34 mouse cellular contexts compared by ENCODE assay signal in the genomic region with DNA sequence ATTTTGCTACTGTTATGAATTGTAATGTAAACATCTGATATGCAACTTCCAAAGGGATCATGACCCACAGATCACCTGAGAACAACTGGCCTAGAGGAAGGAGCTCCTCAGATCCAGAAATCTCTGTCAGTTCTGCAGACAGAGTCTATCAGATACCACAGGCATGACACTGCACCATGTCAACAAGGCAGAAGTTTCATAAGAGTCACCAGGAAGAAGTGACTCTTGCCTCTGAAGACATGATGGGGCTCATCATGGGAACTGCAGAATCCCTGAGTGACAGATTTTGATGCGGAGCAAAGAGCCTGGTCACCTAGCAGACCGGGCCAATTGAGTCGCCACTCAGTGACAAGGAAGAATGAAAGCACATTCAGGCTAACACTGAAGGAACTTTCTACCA.
"Had no signal": no experiment of that assay in that cellular context is flagged by ENCODE, and none has a peak within 500 bp of the region (broad histone marks: within the 10 kb centered on the region; RNA-seq: fewer than 3 reads in every experiment).

No protein-coding gene starts in this region.

- H3K4me3 ChIP-seq: heart, embryonic 10.5 days; heart, embryonic 12.5 days; heart, embryonic 13.5 days; heart, embryonic 15.5 days; hindbrain, embryonic 10.5 days; hindbrain, embryonic 12.5 days; hindbrain, embryonic 13.5 days; hindbrain, embryonic 15.5 days; intestine, embryonic 15.5 days; kidney, embryonic 15.5 days; layer of hippocampus, adult 2 months; left cerebral cortex, adult 2 months had no signal

- H3K9ac ChIP-seq: heart, embryonic 12.5 days; heart, embryonic 13.5 days; heart, embryonic 15.5 days; hindbrain, embryonic 12.5 days; hindbrain, embryonic 13.5 days; hindbrain, embryonic 15.5 days; intestine, embryonic 15.5 days; kidney, embryonic 15.5 days had no signal

- DNase-seq: heart, postnatal 10 days; heart, postnatal 14 days; heart, postnatal 36 days; heart, postnatal 4 days; kidney, adult 11 months; kidney, adult 18-20 months; kidney, adult 2 months; kidney, adult 8-10 months; kidney, adult 9 months; kidney, postnatal 14 days; kidney, postnatal 25 days; kidney, postnatal 36 days; kidney, postnatal 4 days; layer of hippocampus, adult 9-11 months; layer of hippocampus, postnatal 36 days had no signal

- ATAC-seq: hindbrain, embryonic 16.5 days; hindbrain, postnatal 0 days; inflammation-experienced regulatory T-cells, adult 6 months; intestine, embryonic 15.5 days; intestine, embryonic 16.5 days; intestine, postnatal 0 days had no signal

- H3K4me2 ChIP-seq: heart, embryonic 11.5 days; heart, embryonic 12.5 days; heart, embryonic 13.5 days; heart, embryonic 15.5 days; hindbrain, embryonic 12.5 days; hindbrain, embryonic 13.5 days; hindbrain, embryonic 15.5 days; intestine, embryonic 15.5 days; kidney, embryonic 15.5 days had no signal

- H3K4me1 ChIP-seq: heart, embryonic 10.5 days; heart, embryonic 12.5 days; heart, embryonic 13.5 days; heart, embryonic 15.5 days; hindbrain, embryonic 10.5 days; hindbrain, embryonic 12.5 days; hindbrain, embryonic 13.5 days; hindbrain, embryonic 15.5 days; intestine, embryonic 15.5 days; kidney, embryonic 15.5 days had no signal

- H3K36me3 ChIP-seq: heart, embryonic 10.5 days; heart, embryonic 12.5 days; heart, embryonic 13.5 days; heart, embryonic 15.5 days; hindbrain, embryonic 10.5 days; hindbrain, embryonic 12.5 days; hindbrain, embryonic 13.5 days; hindbrain, embryonic 15.5 days; intestine, embryonic 15.5 days; kidney, embryonic 15.5 days had no signal

- H3K27me3 ChIP-seq: heart, embryonic 12.5 days; heart, embryonic 15.5 days; hindbrain, embryonic 12.5 days; hindbrain, embryonic 15.5 days; intestine, embryonic 15.5 days; kidney, embryonic 15.5 days had no signal

- H3K27ac ChIP-seq: heart, embryonic 10.5 days; heart, embryonic 13.5 days; heart, embryonic 15.5 days; hindbrain, embryonic 10.5 days; hindbrain, embryonic 12.5 days; hindbrain, embryonic 13.5 days; hindbrain, embryonic 15.5 days; hindbrain, postnatal 0 days; intestine, embryonic 15.5 days; kidney, embryonic 15.5 days; kidney, postnatal 0 days; layer of hippocampus, adult 2 months; left cerebral cortex, adult 2 months had no signal

- H3K9me3 ChIP-seq: heart, embryonic 10.5 days; heart, embryonic 12.5 days; heart, embryonic 13.5 days; heart, embryonic 15.5 days; hindbrain, embryonic 10.5 days; hindbrain, embryonic 12.5 days; hindbrain, embryonic 13.5 days; hindbrain, embryonic 15.5 days; intestine, embryonic 15.5 days; kidney, embryonic 15.5 days had no signal
